Mouse (Mus musculus) fat pad, adult 2 months (tissue): ENCODE measurements at regions not wholly inside any gene's neighbourhood (a gene's known extent, or its start where the extent isn't known, plus 50 kb on each side); places are given as distances from the start of the nearest gene placed in this dataset.

Experiments used
- DNase-seq: peaks from one replicate; pipeline ENCODE4 v3.0.0-alpha.2; 2011; ENCODE audit warnings: low read depth, low spot score; ENCODE audit errors: extremely low read depth

- no peak for DNase-seq
Observed at GRCm38 (mm10) chr15:94219907-94220306, 245.3 kb downstream of the Adamts20 start.

GRCm38 (mm10) chr15:94216703-94217102, 248.5 kb downstream of the Adamts20 start:
- DNase-seq = no peak

GRCm38 (mm10) chr15:94214440-94214839, 250.8 kb downstream of the Adamts20 start:
- no peak for DNase-seq

GRCm38 (mm10) chr15:94213393-94213792, 251.8 kb downstream of the Adamts20 start:
- DNase-seq = no peak

GRCm38 (mm10) chr15:94208476-94208875, 256.7 kb downstream of the Adamts20 start:
- no peak for DNase-seq

- DNase-seq = peak; percentile 76
Observed at GRCm38 (mm10) chr15:94206454-94206853, 258.8 kb downstream of the Adamts20 start.

- peak; percentile 66 for DNase-seq
Observed at GRCm38 (mm10) chr15:94205309-94205893, 259.8 kb downstream of the Adamts20 start.

- DNase-seq = no peak
Observed at GRCm38 (mm10) chr15:94190081-94190488, 275.1 kb downstream of the Adamts20 start.

GRCm38 (mm10) chr15:94187588-94187987, 277.6 kb downstream of the Adamts20 start:
- DNase-seq = no peak

GRCm38 (mm10) chr15:94183663-94184375, 281.4 kb downstream of the Adamts20 start:
- no peak for DNase-seq

- no peak for DNase-seq
Observed at GRCm38 (mm10) chr15:94174083-94174482, 291.1 kb downstream of the Adamts20 start.

GRCm38 (mm10) chr15:94160806-94161205, 304.4 kb downstream of the Adamts20 start:
- DNase-seq = no peak

GRCm38 (mm10) chr15:94139534-94139958, 325.7 kb downstream of the Adamts20 start:
- DNase-seq = no peak

- no peak for DNase-seq
Observed at GRCm38 (mm10) chr15:94137159-94137952, 327.9 kb downstream of the Adamts20 start.

- DNase-seq = no peak
Observed at GRCm38 (mm10) chr15:94112801-94113200, 352.4 kb downstream of the Adamts20 start.

GRCm38 (mm10) chr15:94107186-94107716, 358.0 kb downstream of the Adamts20 start:
- DNase-seq = no peak

GRCm38 (mm10) chr15:94090644-94091043, 374.6 kb downstream of the Adamts20 start:
- DNase-seq = no peak

- no peak for DNase-seq
Observed at GRCm38 (mm10) chr15:94089856-94090255, 375.4 kb downstream of the Adamts20 start.

- DNase-seq = no peak
Observed at GRCm38 (mm10) chr15:94082369-94082768, 382.8 kb downstream of the Adamts20 start.

- no peak for DNase-seq
Observed at GRCm38 (mm10) chr15:94077056-94077455, 388.2 kb downstream of the Adamts20 start.

- DNase-seq = no peak
Observed at GRCm38 (mm10) chr15:94074161-94074950, 390.9 kb downstream of the Adamts20 start.
